Mouse (Mus musculus) cerebellum, adult 2 months (tissue): ENCODE measurements around the gene Bms1.

Experiments
- CTCF ChIP-seq: fragments of 200-500 bp; IDR thresholded peaks from 2 replicates; pipeline ENCODE4 v1.5.1; 2011; ENCODE audit warnings: low read depth, mild to moderate bottlenecking, control low read depth, low read length, moderate library complexity, borderline replicate concordance; ENCODE audit not compliant: insufficient read depth
- POLR2A ChIP-seq: fragments of 200-500 bp; IDR thresholded peaks from 2 replicates; pipeline ENCODE4 v1.6.1; 2011; ENCODE audit warnings: low read length, control low read depth, borderline replicate concordance; ENCODE audit not compliant: insufficient read depth

- TF ChIP-seq CTCF (no peak), POLR2A (no peak)
These were observed 85.4 kb downstream of the Bms1 start for GRCm38 (mm10) chr6:118333861-118334260.
